Mouse (Mus musculus): Measurements from ENCODE around the gene Itgb4.

DNA sequence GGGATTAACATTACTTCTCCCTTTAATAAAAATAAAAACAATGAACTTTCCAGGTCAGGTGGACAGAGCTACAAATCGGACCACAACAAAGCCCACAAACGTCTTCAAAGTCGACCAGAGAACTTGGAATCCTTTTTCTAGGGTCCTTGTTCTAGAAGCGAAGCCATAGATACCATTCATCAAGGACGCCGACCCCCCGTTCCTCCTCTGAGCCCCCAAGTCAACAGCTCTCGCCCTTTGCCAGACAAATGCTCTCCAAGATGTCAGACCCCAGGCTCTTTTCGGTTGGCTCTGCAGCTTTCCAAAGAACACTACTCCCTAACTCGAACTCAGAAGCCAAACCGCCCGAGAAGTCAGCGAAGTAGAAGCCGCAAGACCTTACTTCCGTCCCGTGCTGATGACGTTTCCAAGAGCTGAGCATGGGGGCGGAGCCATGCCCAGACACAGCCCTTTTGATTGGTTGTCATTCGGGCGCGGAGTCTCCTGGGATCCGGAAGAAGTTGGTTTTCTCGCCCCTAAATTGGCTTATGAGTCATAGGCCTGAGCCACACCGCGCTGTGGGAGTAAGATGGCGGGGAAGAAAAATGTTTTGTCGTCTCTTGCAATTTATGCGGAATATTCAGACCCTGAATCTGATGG is 41.3 kb upstream of the Itgb4 start, which contains the start of the genes Sap30bp and Recql5:
- no peak for TF ChIP-seq ZNF384 (IDR thresholded peaks at IDR 0.05; ENCODE audit: low read depth, low read length)
- TF ChIP-seq RAD21 (IDR thresholded peaks at IDR 0.05; ENCODE audit: low read depth, low read length): no peak
- TF ChIP-seq EP300 (IDR thresholded peaks at IDR 0.05; ENCODE audit: low read depth in 1 of 2, low read length in 2 of 2): 0 out of 4 replicates have a peak, but pooled peaks of 1 of the 2 experiments have one; percentile 6
- peak; percentile 88 for TF ChIP-seq MYC (IDR thresholded peaks at IDR 0.05; ENCODE audit: low read depth, low read length)
- no peak for TF ChIP-seq MYB (IDR thresholded peaks at IDR 0.05; ENCODE audit: low read depth, low read length)
- peak; percentile 74 to 88 for TF ChIP-seq POLR2A (IDR thresholded peaks at IDR 0.05; ENCODE audit: control insufficient read depth in 1 of 2, insufficient read depth in 1 of 2, low read depth in 1 of 2, low read length in 2 of 2, poor library complexity in 1 of 2)

Measured in MEL (cell line).